Mouse (Mus musculus) mouse embryonic stem cell (cell line): Measurements from ENCODE around the gene Yy1.

ENCODE experiments used
- in situ Hi-C, 2 experiments: fragments of 300-500 bp; cut with MboI; formaldehyde crosslinking; loops; 1 replicate in 1 of 2; 3 replicates in 1 of 2; pipeline ENCODE4 v1.14.3; 2019 to 2020; ENCODE audit warnings: low sequenced_read_pairs in 2 of 2, low pct_unique_long_range_greater_than_20kb in 1 of 2, mixed read lengths in 1 of 2; ENCODE audit not compliant: unreplicated experiment in 1 of 2

The Yy1 gene

GRCm38 (mm10) chr12:108816569-108816968 lies 23.8 kb downstream of the Yy1 start:
- in situ Hi-C loops: no loop called here

GRCm38 (mm10) chr12:108820461-108820860 lies 27.7 kb downstream of the Yy1 start:
- in situ Hi-C loops: no loop called here

GRCm38 (mm10) chr12:108823036-108823435 lies 30.3 kb downstream of the Yy1 start:
- in situ Hi-C loops: no loop called here

- in situ Hi-C loops: no loop called here
These were observed 31.6 kb downstream of the Yy1 start for GRCm38 (mm10) chr12:108824225-108824874.

GRCm38 (mm10) chr12:108825561-108826224 lies 32.9 kb downstream of the Yy1 start:
- in situ Hi-C loops: no loop called here

GRCm38 (mm10) chr12:108826282-108826957 lies 33.6 kb downstream of the Yy1 start:
- in situ Hi-C loops: no loop called here

GRCm38 (mm10) chr12:108826958-108827535 lies 34.3 kb downstream of the Yy1 start:
- in situ Hi-C loops: no loop called here

GRCm38 (mm10) chr12:108827641-108828040 lies 34.9 kb downstream of the Yy1 start:
- in situ Hi-C loops: no loop called here

- in situ Hi-C loops: no loop called here
These were observed 36.9 kb downstream of the Yy1 start for GRCm38 (mm10) chr12:108829636-108830035.

GRCm38 (mm10) chr12:108830358-108830757 lies 37.6 kb downstream of the Yy1 start:
- in situ Hi-C loops: no loop called here

GRCm38 (mm10) chr12:108831966-108832643 lies 39.3 kb downstream of the Yy1 start:
- in situ Hi-C loops: no loop called here

GRCm38 (mm10) chr12:108832851-108833250 lies 40.1 kb downstream of the Yy1 start:
- in situ Hi-C loops: no loop called here

GRCm38 (mm10) chr12:108833408-108833807 lies 40.6 kb downstream of the Yy1 start:
- in situ Hi-C loops: no loop called here

GRCm38 (mm10) chr12:108834337-108834736 lies 41.6 kb downstream of the Yy1 start:
- in situ Hi-C loops: no loop called here

GRCm38 (mm10) chr12:108834786-108835185 lies 42.0 kb downstream of the Yy1 start:
- in situ Hi-C loops: no loop called here

GRCm38 (mm10) chr12:108835208-108835839 lies 42.6 kb downstream of the Yy1 start:
- in situ Hi-C loops: no loop called here

- in situ Hi-C loops: no loop called here
These were observed 43.2 kb downstream of the Yy1 start, which contains the start of the genes Slc25a29 and Slc25a47 for GRCm38 (mm10) chr12:108835840-108836409. Gene Slc25a29 (minus strand): TSS chr12:108835883. Gene Slc25a47 (plus strand): TSS chr12:108836046.

GRCm38 (mm10) chr12:108836722-108837121 lies 43.9 kb downstream of the Yy1 start:
- in situ Hi-C loops: no loop called here
